Mouse (Mus musculus): ENCODE results near the gene Atxn1.

DNA sequence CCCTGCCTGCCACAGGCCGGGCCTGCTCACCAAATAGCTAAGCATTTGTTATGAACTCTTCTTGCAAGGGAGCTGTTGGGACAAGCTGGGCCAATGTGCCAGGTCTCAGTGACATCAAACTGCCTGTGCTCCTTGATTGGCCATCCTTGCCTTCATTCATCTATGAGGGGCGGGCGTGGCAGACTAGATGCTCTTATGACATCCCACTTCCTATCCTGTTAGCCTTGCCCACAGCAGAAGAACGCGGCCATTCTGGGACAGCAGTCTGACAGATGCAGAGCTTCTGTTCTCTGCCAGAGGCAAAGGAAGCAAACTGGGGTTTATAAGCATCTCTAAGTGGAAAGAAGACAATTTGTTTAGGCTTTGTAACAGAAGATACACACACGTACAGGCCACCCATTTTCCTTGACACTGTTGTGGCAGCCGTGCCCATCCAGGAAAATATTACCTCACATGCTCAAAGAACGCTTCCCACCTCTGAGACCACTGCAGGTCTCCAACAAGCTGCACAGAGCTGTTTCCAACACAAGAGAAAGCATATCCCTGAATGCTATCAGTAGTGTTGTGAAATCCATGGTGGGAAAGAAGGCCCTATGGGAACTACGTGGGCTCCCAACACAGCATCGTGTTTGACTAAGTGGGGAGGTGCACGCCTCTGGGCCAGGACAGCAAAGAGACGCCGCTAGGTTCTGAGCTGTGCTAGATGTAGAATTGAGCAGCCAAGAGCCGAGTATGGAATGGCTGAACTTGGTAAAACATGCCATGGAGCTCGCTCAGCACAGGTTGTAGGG lies 162.0 kb downstream of the Atxn1 start:
- TF ChIP-seq CTCF (IDR thresholded peaks at IDR 0.05) (no peak), EP300 (IDR thresholded peaks at IDR 0.05) (no peak)

Data from lung, postnatal 0 days (tissue).